In the genomic region with DNA sequence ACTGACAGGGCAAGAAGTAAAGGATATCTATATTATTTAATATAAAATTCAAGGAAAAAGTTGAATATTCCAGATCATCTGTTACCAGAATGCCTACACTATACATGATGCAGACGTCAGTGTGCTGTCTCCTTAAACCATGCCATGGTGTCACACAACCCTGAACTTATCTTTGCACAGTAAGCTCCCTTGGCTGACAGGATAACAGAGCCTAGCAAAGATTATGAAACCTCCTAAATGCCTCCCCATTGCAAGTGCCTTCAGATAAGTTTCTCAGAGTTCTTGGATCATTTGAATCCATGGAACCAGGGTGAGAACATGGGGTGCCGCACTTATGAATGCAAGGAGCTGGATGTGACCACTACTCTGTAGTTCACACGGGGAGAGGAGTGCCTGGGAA, we compare ENCODE assay signal across 31 mouse cellular contexts. TPM values are rescaled to one million over a fixed set of nuclear protein-coding genes. Genes with fewer than 3 reads are reported as not detected.
A peak's percentile ranks its signal among the peaks of the same experiment; 100 is the strongest.
DNase-seq lines count a peak whose midpoint lies in the region; ATAC-seq and TF ChIP-seq lines count a peak whose summit lies in the region.
"Had no signal": no experiment of that assay in that cellular context is flagged by ENCODE, and none has a peak within 500 bp of the region (broad histone marks: within the 10 kb centered on the region; RNA-seq: fewer than 3 reads in every experiment).

No protein-coding gene starts in this region.

- peak; percentile 75 for DNase-seq in c-Kit-positive CD71-positive TER-119-negative erythroid progenitor cells, embryonic 14.5 days (ENCODE audit: low read depth)
- DNase-seq in liver, postnatal 0 days = no peak
- DNase-seq in ovary, postnatal 14 days (ENCODE audit: low spot score) = no peak
- no peak for DNase-seq in adrenal gland, adult 8-10 months
- DNase-seq: adrenal gland, postnatal 25 days; B cell, adult 2 months; cerebellum, adult 2 months; cerebellum, postnatal 14 days; gastrocnemius, postnatal 36 days; heart, adult 18-20 months; heart, postnatal 10 days; kidney, adult 2 months; kidney, postnatal 36 days; right cerebral cortex, postnatal 25 days; thymus, adult 2 months; thymus, postnatal 36 days had no signal

- TF ChIP-seq EP300 in liver, postnatal 0 days (IDR thresholded peaks at IDR 0.05; ENCODE audit: low read depth) = peak; percentile 82

- peak overlapping the region; percentile 51 for H3K4me2 ChIP-seq in liver, embryonic 12.5 days
- H3K4me2 ChIP-seq in liver, postnatal 0 days (ENCODE audit: low read depth, low read length) = no peak overlapping the region
- no peak overlapping the region for H3K4me2 ChIP-seq in intestine, postnatal 0 days (replicated peaks; ENCODE audit: low read depth)
- H3K4me2 ChIP-seq: forebrain, embryonic 15.5 days; heart, embryonic 13.5 days; hindbrain, embryonic 15.5 days; limb, embryonic 15.5 days; lung, embryonic 15.5 days; midbrain, embryonic 13.5 days; neural tube, embryonic 15.5 days had no signal

- H3K36me3 ChIP-seq in liver, embryonic 12.5 days = peaks cover 46% of the 10 kb centered on the region
- H3K36me3 ChIP-seq in liver, postnatal 0 days (replicated peaks; ENCODE audit: insufficient read depth, low read length) = peaks cover 23% of the 10 kb centered on the region
- peaks cover 31% of the 10 kb centered on the region for H3K36me3 ChIP-seq in intestine, postnatal 0 days (ENCODE audit: control insufficient read depth, insufficient read depth)

- H3K27me3 ChIP-seq in liver, embryonic 12.5 days (replicated peaks) = no peaks in the 10 kb centered on the region
- no peaks in the 10 kb centered on the region for H3K27me3 ChIP-seq in liver, postnatal 0 days (ENCODE audit: insufficient read depth, low read length)
- H3K27me3 ChIP-seq in intestine, postnatal 0 days (replicated peaks; ENCODE audit: control insufficient read depth, insufficient read depth, low read length) = no peaks in the 10 kb centered on the region
- H3K27me3 ChIP-seq: CH12.LX; forebrain, embryonic 15.5 days; heart, embryonic 13.5 days; hindbrain, embryonic 15.5 days; limb, embryonic 15.5 days; lung, embryonic 15.5 days; midbrain, embryonic 13.5 days; neural tube, embryonic 15.5 days had no signal

- no peak for TF ChIP-seq CTCF in liver, postnatal 0 days (IDR thresholded peaks at IDR 0.05; ENCODE audit: low read depth)
- no peak for TF ChIP-seq CTCF in intestine, postnatal 0 days (IDR thresholded peaks at IDR 0.05; ENCODE audit: low read depth)

- peak overlapping the region; percentile 74 for H3K27ac ChIP-seq in liver, embryonic 12.5 days
- no peak overlapping the region for H3K27ac ChIP-seq in liver, postnatal 0 days (ENCODE audit: low read depth)
- H3K27ac ChIP-seq in intestine, postnatal 0 days (ENCODE audit: low read depth, low read length) = no peak overlapping the region
- H3K27ac ChIP-seq: forebrain, embryonic 15.5 days; heart, embryonic 13.5 days; hindbrain, embryonic 15.5 days; layer of hippocampus, adult 2 months; limb, embryonic 10.5 days; limb, embryonic 15.5 days; lung, embryonic 15.5 days; midbrain, embryonic 13.5 days; neural tube, embryonic 15.5 days had no signal

- H3K4me1 ChIP-seq in liver, embryonic 12.5 days = peaks cover 35% of the 10 kb centered on the region
- no peaks in the 10 kb centered on the region for H3K4me1 ChIP-seq in liver, postnatal 0 days (ENCODE audit: insufficient read depth)
- no peaks in the 10 kb centered on the region for H3K4me1 ChIP-seq in intestine, postnatal 0 days (replicated peaks; ENCODE audit: control insufficient read depth, insufficient read depth, low read length)
- H3K4me1 ChIP-seq: forebrain, embryonic 15.5 days; heart, embryonic 13.5 days; hindbrain, embryonic 15.5 days; limb, embryonic 10.5 days; limb, embryonic 15.5 days; lung, embryonic 15.5 days; neural tube, embryonic 15.5 days had no signal

- no peak overlapping the region for H3K4me3 ChIP-seq in liver, embryonic 12.5 days
- H3K4me3 ChIP-seq in liver, postnatal 0 days (ENCODE audit: low read depth, low read length) = no peak overlapping the region
- no peak overlapping the region for H3K4me3 ChIP-seq in intestine, postnatal 0 days (ENCODE audit: low read depth, low read length)
- H3K4me3 ChIP-seq: forebrain, embryonic 15.5 days; heart, embryonic 13.5 days; hindbrain, embryonic 15.5 days; layer of hippocampus, adult 2 months; limb, embryonic 10.5 days; limb, embryonic 15.5 days; lung, embryonic 15.5 days; midbrain, embryonic 13.5 days; neural tube, embryonic 15.5 days had no signal

- ATAC-seq in erythroblast, adult 5-6 weeks (replicated peaks; ENCODE audit: low FRiP score, poor library complexity, severe bottlenecking) = peak; percentile 87
- peak; percentile 100 for ATAC-seq in liver, embryonic 12.5 days
- ATAC-seq in liver, postnatal 0 days = peak; percentile 62
- ATAC-seq in intestine, postnatal 0 days = no peak
- ATAC-seq: forebrain, embryonic 15.5 days; inflammation-experienced regulatory T-cells, adult 6 months; midbrain, embryonic 13.5 days had no signal

- peak overlapping the region; percentile 58 for H3K9ac ChIP-seq in liver, embryonic 12.5 days
- no peak overlapping the region for H3K9ac ChIP-seq in liver, postnatal 0 days (replicated peaks)
- no peak overlapping the region for H3K9ac ChIP-seq in intestine, postnatal 0 days (ENCODE audit: low read depth, low read length)
- H3K9ac ChIP-seq: forebrain, embryonic 15.5 days; heart, embryonic 13.5 days; hindbrain, embryonic 15.5 days; limb, embryonic 15.5 days; lung, embryonic 15.5 days; midbrain, embryonic 13.5 days; neural tube, embryonic 15.5 days had no signal

- 40% methylated on average over 3 of the region's 3 CpGs for WGBS in liver, embryonic 12.5 days (ENCODE audit: insufficient replicate concordance)
- 64% methylated on average over 3 of the region's 3 CpGs for WGBS in liver, postnatal 0 days (ENCODE audit: insufficient replicate concordance)
- 86% methylated on average over 3 of the region's 3 CpGs for WGBS in intestine, postnatal 0 days

- no peaks in the 10 kb centered on the region for H3K9me3 ChIP-seq in liver, embryonic 12.5 days (replicated peaks)
- H3K9me3 ChIP-seq in liver, postnatal 0 days (ENCODE audit: low read length) = no peaks in the 10 kb centered on the region
- H3K9me3 ChIP-seq in intestine, postnatal 0 days (ENCODE audit: control insufficient read depth) = no peaks in the 10 kb centered on the region
- H3K9me3 ChIP-seq: forebrain, embryonic 15.5 days; heart, embryonic 13.5 days; hindbrain, embryonic 15.5 days; limb, embryonic 10.5 days; limb, embryonic 15.5 days; lung, embryonic 15.5 days; midbrain, embryonic 13.5 days; neural tube, embryonic 15.5 days had no signal

RNA-seq across cellular contexts. Expression of gene Fah, which starts 25.4 kb away (rescaled TPM):
- not detected in 2 replicates for total RNA-seq in erythroblast, adult 5-6 weeks (2015; ENCODE audit: low replicate concordance)
- 3.1 TPM in 1 of 2 replicates, not detected in the other for total RNA-seq in erythroblast, adult 5-6 weeks (2017; ENCODE audit: low replicate concordance)
- polyA plus RNA-seq in liver, embryonic 12.5 days (2016; fragmentation: Nextera tagmentation; extraction: Ambion mirVana) = 16.5 and 17.8 TPM in 2 replicates
- 265 and 296 TPM in 2 replicates for polyA plus RNA-seq in liver, postnatal 0 days (2015; fragmentation: Nextera tagmentation; extraction: Ambion mirVana)
- polyA plus RNA-seq in intestine, postnatal 0 days (2015; fragmentation: Nextera tagmentation; extraction: Ambion mirVana) = 11.1 and 16.5 TPM in 2 replicates
- 10 to 100 TPM; 19.1 to 62.6 (median 45.5) TPM for total RNA-seq in adrenal gland, adult 8-10 months (2022)
- total RNA-seq: megakaryocyte, adult 5-6 weeks had no signal

RNA-seq across cellular contexts. Expression of gene Zfand6, which starts 57.9 kb away (rescaled TPM):
- total RNA-seq in erythroblast, adult 5-6 weeks (2015; ENCODE audit: low replicate concordance) = 436 and 450 TPM in 2 replicates
- 548 and 626 TPM in 2 replicates for total RNA-seq in erythroblast, adult 5-6 weeks (2017; ENCODE audit: low replicate concordance)
- polyA plus RNA-seq in liver, embryonic 12.5 days (2016; fragmentation: Nextera tagmentation; extraction: Ambion mirVana) = 125 and 126 TPM in 2 replicates
- polyA plus RNA-seq in liver, postnatal 0 days (2015; fragmentation: Nextera tagmentation; extraction: Ambion mirVana) = 160 and 165 TPM in 2 replicates
- 178 and 188 TPM in 2 replicates for polyA plus RNA-seq in intestine, postnatal 0 days (2015; fragmentation: Nextera tagmentation; extraction: Ambion mirVana)
- 100 to 1,000 TPM in 3 of 4 experiments, 10 to 100 TPM in 1; 99.6 to 121 (median 113) TPM for total RNA-seq in adrenal gland, adult 8-10 months (2022)

Comparison
In these comparisons a context has a peak if more than half of its experiments do, and no peak if none do; other contexts are left out.
1. RNA of gene Fah, which starts 25.4 kb away (polyA plus RNA-seq): 265 to 296 TPM in liver, postnatal 0 days; 16.5 to 17.8 TPM in liver, embryonic 12.5 days and 11.1 to 16.5 TPM in intestine, postnatal 0 days; every median in the first group is over 10 times any median in the second.